Mouse (Mus musculus) ES-E14 (cell line): Measurements from ENCODE around the gene Chrm5. TPM values are rescaled to one million over a fixed set of nuclear protein-coding genes. Genes with fewer than 3 reads are reported as not detected.
"Not testable (repeated sequence)": the region's sequence is repeated elsewhere in the genome, so short reads cannot be mapped to it uniquely, and the experiment has no call there.

ENCODE experiments used
- DNase-seq: peaks from one replicate; pipeline ENCODE4 v3.0.0-alpha.2; 2013; ENCODE audit warnings: low read depth, low spot score
- H3K27ac ChIP-seq: 2 replicates; pipeline ENCODE4 v1.5.1; 2012; ENCODE audit warnings: low read depth, mild to moderate bottlenecking, low read length, moderate library complexity, mixed read lengths; ENCODE audit not compliant: poor library complexity, insufficient read depth, severe bottlenecking
- H3K36me3 ChIP-seq: 2 replicates; pipeline ENCODE4 v1.6.1; 2012; ENCODE audit warnings: mild to moderate bottlenecking, low read length, moderate library complexity, mixed read lengths; ENCODE audit not compliant: control insufficient read depth, poor library complexity, insufficient read depth, severe bottlenecking
- H3K4me1 ChIP-seq, 2 experiments: fragments of 150-350 bp in 1 of 2; sonication (generic) in 1 of 2; 2 replicates each; pipeline ENCODE4 v1.6.1; 2012; ENCODE audit warnings: low read length in 2 of 2, mild to moderate bottlenecking in 1 of 2, mixed read lengths in 1 of 2; ENCODE audit not compliant: control insufficient read depth in 2 of 2, insufficient read depth in 2 of 2, poor library complexity in 1 of 2
- H3K4me3 ChIP-seq, 2 experiments: fragments of 150-350 bp in 1 of 2; sonication (generic) in 1 of 2; 2 replicates each; pipeline ENCODE4 v1.5.1; 2012; ENCODE audit warnings: low read length in 2 of 2, low read depth in 1 of 2, mild to moderate bottlenecking in 1 of 2, mixed read lengths in 1 of 2; ENCODE audit not compliant: insufficient read depth in 1 of 2, poor library complexity in 1 of 2, severe bottlenecking in 1 of 2
- H3K9ac ChIP-seq: 2 replicates; pipeline ENCODE4 v1.6.1; 2012; ENCODE audit warnings: low read depth, mild to moderate bottlenecking, low read length, mixed read lengths; ENCODE audit not compliant: poor library complexity, insufficient read depth, severe bottlenecking
- H3K9me3 ChIP-seq: fragments of 150-350 bp; sonication (generic); 2 replicates; pipeline ENCODE4 v1.6.1; 2012; ENCODE audit warnings: low read depth, mild to moderate bottlenecking, low read length; ENCODE audit not compliant: control insufficient read depth, insufficient read depth
- CHD2 ChIP-seq: IDR thresholded peaks from 2 replicates; pipeline ENCODE4 v1.6.1; 2014; ENCODE audit warnings: mild to moderate bottlenecking, low read depth, low read length, inconsistent platforms
- HCFC1 ChIP-seq: IDR thresholded peaks from 2 replicates; pipeline ENCODE4 v1.6.1; 2012; ENCODE audit warnings: low read length, inconsistent platforms, borderline replicate concordance; ENCODE audit not compliant: insufficient read depth
- MAFK ChIP-seq: IDR thresholded peaks from 2 replicates; pipeline ENCODE4 v1.6.1; 2014; ENCODE audit warnings: mild to moderate bottlenecking, low read depth, low read length, inconsistent platforms; ENCODE audit not compliant: insufficient read depth
- ZC3H11A ChIP-seq: IDR thresholded peaks from 2 replicates; pipeline ENCODE4 v1.6.1; 2012; ENCODE audit warnings: low read depth, mild to moderate bottlenecking, inconsistent platforms, low read length, borderline replicate concordance
- ZNF384 ChIP-seq: IDR thresholded peaks from 2 replicates; pipeline ENCODE4 v1.6.1; 2012; ENCODE audit warnings: low read depth, low read length, inconsistent platforms
- in situ Hi-C, 2 experiments: fragments of 600-800 bp; cut with MboI; formaldehyde crosslinking; loops; one replicate each; pipeline ENCODE4 v1.15.1; 2025; ENCODE audit warnings: low sequenced_read_pairs in 2 of 2, inconsistent platforms in 1 of 2; ENCODE audit not compliant: unreplicated experiment in 2 of 2
- total RNA-seq: library from RNA; depleted of rRNA; stranded (reverse); fragments of 300-350 nt; gene quantifications from 2 replicates; pipeline ENCODE4 v1.2.3, GENCODE M21; 2012

The Chrm5 gene
- total RNA-seq, 1 experiment: not detected

- H3K4me3 ChIP-seq: no peak overlapping the region
- H3K9ac ChIP-seq: no peak overlapping the region
- in situ Hi-C loops: no loop called here
- H3K27ac ChIP-seq: no peak overlapping the region
- H3K36me3 ChIP-seq: no peaks in the 10 kb centered on the region
- H3K4me1 ChIP-seq: no peaks in the 10 kb centered on the region
- DNase-seq: no peak
- TF ChIP-seq ZC3H11A (no peak), ZNF384 (no peak), MAFK (no peak), CHD2 (no peak), HCFC1 (no peak)
- H3K9me3 ChIP-seq: no peaks in the 10 kb centered on the region
Measured at GRCm38 (mm10) chr2:112449597-112450296, 30.8 kb downstream of the Chrm5 start.

- no peak for DNase-seq
- no peak for TF ChIP-seq ZNF384
- no peak for TF ChIP-seq CHD2
- TF ChIP-seq MAFK: no peak
- TF ChIP-seq ZC3H11A: no peak
- in situ Hi-C loops: no loop called here
- Histone ChIP-seq H3K4me3 (no peak overlapping the region), H3K4me1 (no peaks in the 10 kb centered on the region), H3K9me3 (no peaks in the 10 kb centered on the region), H3K9ac (no peak overlapping the region), H3K27ac (no peak overlapping the region), H3K36me3 (no peaks in the 10 kb centered on the region)
Measured at GRCm38 (mm10) chr2:112448510-112449059, 32.0 kb downstream of the Chrm5 start.

GRCm38 (mm10) chr2:112448046-112448445 lies 32.5 kb downstream of the Chrm5 start:
- DNase-seq, in situ Hi-C loops, H3K9ac ChIP-seq, H3K27ac ChIP-seq, H3K9me3 ChIP-seq, H3K36me3 ChIP-seq, H3K4me3 ChIP-seq, H3K4me1 ChIP-seq: not testable (repeated sequence)

- no peak overlapping the region for H3K9ac ChIP-seq
- H3K4me3 ChIP-seq: no peak overlapping the region
- no peak for DNase-seq
- in situ Hi-C loops: no loop called here
- no peaks in the 10 kb centered on the region for H3K9me3 ChIP-seq
- H3K27ac ChIP-seq: no peak overlapping the region
- no peaks in the 10 kb centered on the region for H3K4me1 ChIP-seq
- no peak for TF ChIP-seq HCFC1
- no peak for TF ChIP-seq ZNF384
- no peaks in the 10 kb centered on the region for H3K36me3 ChIP-seq
Measured at GRCm38 (mm10) chr2:112445511-112445910, 35.1 kb downstream of the Chrm5 start.

- Histone ChIP-seq H3K9ac (no peak overlapping the region), H3K4me1 (no peaks in the 10 kb centered on the region), H3K4me3 (no peak overlapping the region), H3K27ac (no peak overlapping the region), H3K9me3 (no peaks in the 10 kb centered on the region), H3K36me3 (no peaks in the 10 kb centered on the region)
- DNase-seq: no peak
- in situ Hi-C loops: no loop called here
- TF ChIP-seq ZC3H11A (no peak), CHD2 (no peak), HCFC1 (no peak), MAFK (no peak), ZNF384 (no peak)
Measured at GRCm38 (mm10) chr2:112443491-112443890, 37.1 kb downstream of the Chrm5 start.
